Mouse (Mus musculus) CH12.LX (cell line): ENCODE measurements around the gene 1700123O20Rik.

Source experiments
- CTCF ChIP-seq, 2 experiments: IDR thresholded peaks in 1 of 2; conservative IDR thresholded peaks in 1 of 2; 2 replicates each; pipeline ENCODE4 v1.5.1; 2011 to 2012; ENCODE audit warnings: low read depth in 2 of 2, low read length in 2 of 2, improper control_type of control experiment in 1 of 2, inconsistent platforms in 1 of 2, mild to moderate bottlenecking in 1 of 2, moderate library complexity in 1 of 2
- ELF1 ChIP-seq: IDR thresholded peaks from 2 replicates; pipeline ENCODE4 v1.6.1; 2014; ENCODE audit warnings: low read depth, mild to moderate bottlenecking, inconsistent platforms, low read length, improper control_type of control experiment
- EP300 ChIP-seq: IDR thresholded peaks from 2 replicates; pipeline ENCODE4 v1.6.1; 2011; ENCODE audit warnings: low read length, improper control_type of control experiment
- HCFC1 ChIP-seq: IDR thresholded peaks from 2 replicates; pipeline ENCODE4 v1.6.1; 2012; ENCODE audit warnings: low read depth, mild to moderate bottlenecking, inconsistent platforms, low read length, improper control_type of control experiment
- MXI1 ChIP-seq: IDR thresholded peaks from 2 replicates; pipeline ENCODE4 v1.6.1; 2011; ENCODE audit warnings: mild to moderate bottlenecking, low read depth, low read length, improper control_type of control experiment
- POLR2A ChIP-seq: IDR thresholded peaks from 2 replicates; pipeline ENCODE4 v1.6.1; 2011; ENCODE audit warnings: low read depth, mild to moderate bottlenecking, improper control_type of control experiment, low read length
- TCF12 ChIP-seq: IDR thresholded peaks from 2 replicates; pipeline ENCODE4 v1.6.1; 2014; ENCODE audit warnings: low read depth, mild to moderate bottlenecking, inconsistent platforms, low read length, improper control_type of control experiment
- USF1 ChIP-seq: IDR thresholded peaks from 2 replicates; pipeline ENCODE4 v1.6.1; 2014; ENCODE audit warnings: low read depth, mild to moderate bottlenecking, inconsistent platforms, low read length, improper control_type of control experiment
- ZMIZ1 ChIP-seq: IDR thresholded peaks from 2 replicates; pipeline ENCODE4 v1.6.1; 2012; ENCODE audit warnings: low read depth, mild to moderate bottlenecking, inconsistent platforms, low read length, improper control_type of control experiment

- TF ChIP-seq TCF12 (no peak), POLR2A (no peak), ELF1 (no peak), EP300 (no peak), USF1 (no peak), CTCF (conservative IDR thresholded peaks at IDR 0.05 in 1 of 2, IDR thresholded peaks at IDR 0.05 in 1 of 2; ENCODE audit: low read depth in 2 of 2, low read length in 2 of 2) (no peak), MXI1 (no peak), HCFC1 (no peak), ZMIZ1 (no peak)
Measured at GRCm38 (mm10) chr14:54676290-54676689, 9.7 kb upstream of the 1700123O20Rik start.
